Mouse (Mus musculus) liver, embryonic 13.5 days (tissue): Measurements from ENCODE around the gene Ice1. TPM values are rescaled to one million over a fixed set of nuclear protein-coding genes. Genes with fewer than 3 reads are reported as not detected.

Experiments used
- ATAC-seq: fragments of 200-750 bp; cut with Nextera tagmentation; 2 replicates; pipeline ENCODE4 v1.8.0; 2017; ENCODE audit warnings: low read depth, mild to moderate bottlenecking, moderate number of reproducible peaks, moderate library complexity
- DNase-seq: peaks from one replicate; pipeline ENCODE4 v3.0.0; 2022
- H3K27ac ChIP-seq: fragments of 300-500 bp; sonication (generic); 2 replicates; pipeline ENCODE4 v1.5.1; 2015; ENCODE audit warnings: moderate library complexity, mild to moderate bottlenecking, inconsistent platforms
- H3K27me3 ChIP-seq: fragments of 300-500 bp; sonication (generic); 2 replicates; pipeline ENCODE4 v1.6.1; 2015; ENCODE audit warnings: mild to moderate bottlenecking, inconsistent platforms
- H3K36me3 ChIP-seq: fragments of 300-500 bp; sonication (generic); 2 replicates; pipeline ENCODE4 v1.6.1; 2015; ENCODE audit warnings: mild to moderate bottlenecking, inconsistent platforms
- H3K4me1 ChIP-seq: fragments of 300-500 bp; sonication (generic); replicated peaks from 2 replicates; pipeline ENCODE4 v1.6.1; 2015; ENCODE audit warnings: inconsistent platforms
- H3K4me2 ChIP-seq: fragments of 300-500 bp; sonication (generic); 2 replicates; pipeline ENCODE4 v1.6.1; 2015; ENCODE audit warnings: inconsistent platforms, mild to moderate bottlenecking, moderate library complexity
- H3K4me3 ChIP-seq: fragments of 300-500 bp; sonication (generic); replicated peaks from 2 replicates; pipeline ENCODE4 v1.5.1; 2015; ENCODE audit warnings: mild to moderate bottlenecking, inconsistent platforms
- H3K9ac ChIP-seq: fragments of 300-500 bp; sonication (generic); 2 replicates; pipeline ENCODE4 v1.6.1; 2015; ENCODE audit warnings: mild to moderate bottlenecking, inconsistent platforms
- H3K9me3 ChIP-seq: fragments of 300-500 bp; sonication (generic); replicated peaks from 2 replicates; pipeline ENCODE4 v1.6.1; 2016; ENCODE audit warnings: inconsistent platforms
- WGBS: fragments of 180-500 bp; shearing (Covaris S2); methylation state at CpG from one replicate; pipeline ENCODE4 v1.1.7; 2015; ENCODE audit not compliant: insufficient replicate concordance; 5-methylcytosine and 5-hydroxymethylcytosine counted together
- polyA plus RNA-seq: library from polyadenylated mRNA; unstranded; fragments of >200 nt; fragmentation: Nextera tagmentation; extraction: Ambion mirVana; gene quantifications from 2 replicates; pipeline ENCODE4 v1.2.1, GENCODE M21; 2015

The Ice1 gene
- polyA plus RNA-seq, 1 experiment from 2014 or later, result 4.9 TPM

DNA sequence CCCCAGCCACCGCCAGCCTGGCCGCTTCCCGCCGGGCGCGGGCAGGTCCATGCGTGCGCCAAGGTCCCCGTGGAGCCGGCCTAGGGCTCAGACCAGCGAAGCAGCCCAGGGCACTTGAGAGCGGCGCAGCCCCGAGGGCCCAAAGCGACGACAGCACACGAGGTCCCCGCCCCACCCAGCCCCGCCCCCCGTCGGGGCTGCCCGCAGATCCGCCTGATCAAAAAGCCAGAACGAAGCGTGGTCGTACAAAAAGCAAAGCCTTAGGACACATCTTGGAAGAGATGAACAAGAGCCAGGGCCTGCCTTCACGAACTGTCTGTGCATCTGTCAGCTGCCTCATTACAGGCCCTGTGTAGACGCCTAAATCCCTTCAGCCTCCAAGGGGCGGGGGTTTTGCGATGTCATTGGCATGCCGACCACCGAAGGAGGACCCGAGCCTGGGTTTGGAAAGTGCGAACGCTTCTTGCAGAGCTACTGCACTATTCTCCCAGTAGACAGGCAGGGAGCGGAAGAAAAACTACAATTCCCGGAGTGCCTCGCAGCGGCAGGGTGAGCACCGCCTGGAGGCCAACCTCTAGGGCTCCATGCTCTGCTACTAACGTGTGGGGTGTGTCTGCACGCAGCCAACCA lies 343 bp upstream of the Ice1 start:
- H3K4me2 ChIP-seq, result peak overlapping the region; percentile 83
- ATAC-seq (peak; percentile 93), DNase-seq (peak; percentile 79)
- H3K27ac ChIP-seq, result peak overlapping the region; percentile 72
- WGBS, result under 1% methylated on average over 34 of the region's 42 CpGs
- peak overlapping the region; percentile 82 for H3K4me3 ChIP-seq
- no peaks in the 10 kb centered on the region for H3K27me3 ChIP-seq
- peak overlapping the region; percentile 86 for H3K9ac ChIP-seq
- peaks cover 42% of the 10 kb centered on the region for H3K4me1 ChIP-seq
- H3K9me3 ChIP-seq, result no peaks in the 10 kb centered on the region
- H3K36me3 ChIP-seq, result no peaks in the 10 kb centered on the region

DNA sequence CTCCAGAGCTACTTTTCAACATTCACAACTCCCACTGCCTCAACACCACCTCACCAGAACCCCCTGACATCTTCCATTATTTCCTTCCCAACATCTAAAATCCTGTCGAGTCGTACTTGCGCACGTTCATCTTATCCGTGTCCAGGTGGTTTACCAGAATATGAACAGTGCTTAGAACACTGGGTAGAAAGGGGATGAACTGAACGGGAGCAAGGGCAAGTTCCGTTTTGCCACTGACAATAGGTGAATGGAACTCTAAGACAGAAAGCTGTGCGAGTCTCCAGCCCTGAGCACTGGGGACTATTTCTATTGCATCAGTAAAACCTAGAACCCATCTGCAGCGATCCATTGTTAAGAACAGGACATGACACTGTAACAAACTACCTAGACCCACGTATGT lies 728 bp downstream of the Ice1 start:
- no peak overlapping the region for H3K27ac ChIP-seq
- H3K27me3 ChIP-seq, result no peaks in the 10 kb centered on the region
- peak overlapping the region; percentile 86 for H3K9ac ChIP-seq
- DNase-seq, result no peak
- H3K4me1 ChIP-seq, result peaks cover 42% of the 10 kb centered on the region
- H3K9me3 ChIP-seq, result no peaks in the 10 kb centered on the region
- no peaks in the 10 kb centered on the region for H3K36me3 ChIP-seq
- ATAC-seq, result no peak
- H3K4me3 ChIP-seq, result peak overlapping the region; percentile 82
- H3K4me2 ChIP-seq, result peak overlapping the region; percentile 83
- 12% methylated on average over 10 of the region's 10 CpGs for WGBS

DNA sequence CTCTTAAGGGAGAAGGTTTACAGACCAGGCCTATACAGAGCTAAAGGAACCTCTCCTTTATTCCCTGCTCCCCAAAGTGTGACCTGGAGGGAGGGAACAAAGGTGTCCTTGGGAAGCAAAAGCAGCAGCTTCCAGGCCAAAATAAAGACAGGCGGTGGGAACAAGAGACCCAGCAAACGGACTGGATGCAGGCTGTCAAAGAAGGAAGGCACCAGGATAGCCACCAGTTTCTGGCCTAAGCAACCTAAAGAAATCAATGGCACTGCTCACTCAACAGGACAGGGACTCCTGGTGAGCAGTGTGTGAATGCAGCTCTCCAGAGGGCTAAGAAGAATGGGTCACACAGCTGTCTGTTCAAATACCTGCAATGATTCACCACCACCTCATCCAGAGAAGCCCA lies 1.8 kb downstream of the Ice1 start:
- Histone ChIP-seq H3K4me3 (no peak overlapping the region), H3K9me3 (no peaks in the 10 kb centered on the region), H3K9ac (no peak overlapping the region), H3K4me2 (peak overlapping the region; percentile 83), H3K27me3 (no peaks in the 10 kb centered on the region), H3K27ac (no peak overlapping the region), H3K36me3 (no peaks in the 10 kb centered on the region), H3K4me1 (peaks cover 42% of the 10 kb centered on the region)
- WGBS, result 73% methylated on average over 2 of the region's 2 CpGs
- no peak for DNase-seq
- no peak for ATAC-seq

DNA sequence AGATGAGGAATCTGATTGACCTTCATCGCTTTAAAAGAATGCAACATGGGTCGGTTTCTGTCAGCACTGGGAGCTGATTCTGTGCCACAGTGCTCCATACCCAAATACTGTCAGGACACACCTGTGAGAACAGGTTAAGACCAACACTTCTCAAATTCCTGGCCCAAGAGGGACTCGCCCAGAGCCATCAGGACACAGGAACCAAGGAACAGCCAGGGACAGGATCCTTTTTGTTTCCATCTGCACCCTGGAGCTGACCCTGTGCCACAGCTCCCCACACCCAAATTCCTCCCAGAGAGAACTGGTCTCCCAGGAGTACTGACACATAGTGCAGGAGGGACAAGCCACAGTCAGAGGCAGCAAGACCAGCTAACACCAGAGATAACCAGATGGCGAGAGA lies 11.0 kb downstream of the Ice1 start:
- Histone ChIP-seq H3K4me1 (peaks cover 18% of the 10 kb centered on the region), H3K4me2 (no peak overlapping the region), H3K9me3 (no peaks in the 10 kb centered on the region), H3K36me3 (peaks cover 16% of the 10 kb centered on the region), H3K9ac (no peak overlapping the region), H3K4me3 (no peak overlapping the region), H3K27ac (no peak overlapping the region), H3K27me3 (no peaks in the 10 kb centered on the region)
- no peak for ATAC-seq
- DNase-seq, result no peak
- 68% methylated on average over 4 of the region's 4 CpGs for WGBS

DNA sequence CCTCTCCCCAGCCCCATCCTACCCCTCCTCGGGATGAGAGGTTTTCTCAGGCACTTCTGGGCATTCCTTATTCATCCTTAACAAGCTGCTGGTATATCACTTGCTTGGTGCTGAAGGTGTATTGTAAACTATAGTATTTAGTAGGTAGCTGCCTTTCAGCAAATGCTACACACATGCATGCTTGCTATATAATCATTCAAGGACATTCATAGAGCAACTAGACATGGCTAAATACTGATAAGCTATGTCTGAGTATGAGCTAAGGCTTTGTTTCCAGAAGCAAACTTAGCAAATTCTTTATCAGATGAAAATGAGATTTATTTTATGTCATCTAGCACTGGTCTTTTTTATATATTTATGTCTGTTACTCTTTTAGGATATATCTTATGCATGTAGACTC lies 11.8 kb downstream of the Ice1 start:
- no peak overlapping the region for H3K9ac ChIP-seq
- peaks cover 18% of the 10 kb centered on the region for H3K4me1 ChIP-seq
- WGBS, result 43% methylated on average over 1 of the region's 1 CpGs
- no peaks in the 10 kb centered on the region for H3K9me3 ChIP-seq
- no peak for DNase-seq
- no peaks in the 10 kb centered on the region for H3K27me3 ChIP-seq
- H3K27ac ChIP-seq, result no peak overlapping the region
- H3K4me3 ChIP-seq, result no peak overlapping the region
- peak; percentile 55 for ATAC-seq
- no peak overlapping the region for H3K4me2 ChIP-seq
- peaks cover 18% of the 10 kb centered on the region for H3K36me3 ChIP-seq

DNA sequence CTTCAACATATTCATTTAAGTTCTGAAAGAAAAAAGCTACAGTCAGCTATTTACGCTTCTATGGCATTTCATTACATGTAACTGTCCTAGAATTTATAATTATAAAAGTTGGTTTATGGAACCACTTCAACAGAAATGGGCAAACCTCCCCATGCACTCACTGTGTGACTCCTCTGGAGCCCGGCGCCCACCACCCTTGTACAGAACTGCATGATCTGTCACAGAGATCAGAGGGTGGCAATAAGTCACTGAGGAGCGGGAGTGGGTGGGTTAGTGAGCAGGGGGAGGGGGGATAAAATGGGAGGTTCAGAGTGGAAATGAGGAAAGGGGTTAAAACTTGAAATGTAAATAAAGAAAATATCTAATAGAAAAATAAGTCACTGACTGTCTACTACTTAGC lies 13.0 kb downstream of the Ice1 start:
- no peaks in the 10 kb centered on the region for H3K27me3 ChIP-seq
- H3K4me2 ChIP-seq, result no peak overlapping the region
- WGBS, result 77% methylated on average over 4 of the region's 4 CpGs
- DNase-seq (no peak), ATAC-seq (no peak)
- no peak overlapping the region for H3K4me3 ChIP-seq
- no peaks in the 10 kb centered on the region for H3K9me3 ChIP-seq
- no peak overlapping the region for H3K9ac ChIP-seq
- H3K27ac ChIP-seq, result no peak overlapping the region
- H3K36me3 ChIP-seq, result peaks cover 29% of the 10 kb centered on the region
- peaks cover 18% of the 10 kb centered on the region for H3K4me1 ChIP-seq

DNA sequence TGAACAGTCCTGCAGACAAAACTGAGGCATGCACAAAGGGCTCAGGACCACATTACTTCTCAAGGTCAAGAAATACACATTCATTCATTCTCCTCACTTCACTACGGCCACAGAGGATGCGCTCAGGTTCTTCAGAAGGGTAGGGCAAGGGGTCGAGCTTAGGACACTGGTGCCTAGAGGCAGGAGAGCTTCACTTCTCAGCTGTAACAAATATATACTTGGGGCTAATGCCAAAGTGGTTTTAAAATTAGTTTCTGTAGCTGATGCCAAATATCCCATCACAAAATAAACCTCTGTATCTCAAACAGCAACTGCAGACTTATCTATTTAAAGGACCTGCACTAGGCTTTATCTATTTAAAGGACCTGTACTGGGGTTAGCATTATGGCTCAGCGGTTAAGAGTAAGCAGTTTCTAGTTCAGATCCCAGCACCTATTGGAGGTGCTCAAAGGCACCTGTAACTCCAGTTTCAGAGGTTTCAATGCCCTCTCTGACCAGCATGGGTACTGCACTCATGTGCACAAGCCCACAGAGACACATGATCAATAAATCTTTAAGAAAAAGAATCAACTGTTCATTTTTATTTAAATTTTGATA lies 14.9 kb downstream of the Ice1 start:
- DNase-seq (no peak), ATAC-seq (0 out of 2 replicates have a peak, but pooled peaks have one; percentile 26)
- no peaks in the 10 kb centered on the region for H3K9me3 ChIP-seq
- no peak overlapping the region for H3K4me2 ChIP-seq
- H3K27ac ChIP-seq, result no peak overlapping the region
- no peak overlapping the region for H3K4me3 ChIP-seq
- peaks cover 18% of the 10 kb centered on the region for H3K4me1 ChIP-seq
- no peak overlapping the region for H3K9ac ChIP-seq
- WGBS, result 70% methylated on average over 4 of the region's 4 CpGs
- peaks cover 46% of the 10 kb centered on the region for H3K36me3 ChIP-seq
- no peaks in the 10 kb centered on the region for H3K27me3 ChIP-seq

DNA sequence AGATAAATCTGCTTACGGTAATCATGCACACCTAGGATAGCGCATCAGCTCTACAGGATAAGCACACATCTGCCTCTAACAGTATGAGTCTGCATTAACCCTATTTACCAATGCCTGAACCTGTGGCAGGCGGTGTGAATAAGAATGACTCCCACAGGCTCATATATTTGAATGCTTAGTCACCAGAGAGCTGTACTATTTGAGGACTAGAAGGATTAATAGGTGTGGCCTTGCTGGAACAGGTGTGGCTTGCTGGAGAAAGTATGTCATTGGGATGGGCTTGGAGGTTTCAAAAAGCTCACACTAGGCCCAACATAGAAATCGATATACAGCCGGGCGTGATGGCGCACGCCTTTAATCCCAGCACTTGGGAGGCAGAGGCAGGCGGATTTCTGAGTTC lies 15.9 kb downstream of the Ice1 start:
- Histone ChIP-seq H3K4me3 (no peak overlapping the region), H3K9ac (no peak overlapping the region), H3K4me1 (peaks cover 17% of the 10 kb centered on the region), H3K27me3 (no peaks in the 10 kb centered on the region), H3K4me2 (no peak overlapping the region), H3K9me3 (no peaks in the 10 kb centered on the region), H3K27ac (no peak overlapping the region), H3K36me3 (peaks cover 55% of the 10 kb centered on the region)
- WGBS, result 90% methylated on average over 9 of the region's 9 CpGs
- no peak for ATAC-seq
- DNase-seq, result no peak

DNA sequence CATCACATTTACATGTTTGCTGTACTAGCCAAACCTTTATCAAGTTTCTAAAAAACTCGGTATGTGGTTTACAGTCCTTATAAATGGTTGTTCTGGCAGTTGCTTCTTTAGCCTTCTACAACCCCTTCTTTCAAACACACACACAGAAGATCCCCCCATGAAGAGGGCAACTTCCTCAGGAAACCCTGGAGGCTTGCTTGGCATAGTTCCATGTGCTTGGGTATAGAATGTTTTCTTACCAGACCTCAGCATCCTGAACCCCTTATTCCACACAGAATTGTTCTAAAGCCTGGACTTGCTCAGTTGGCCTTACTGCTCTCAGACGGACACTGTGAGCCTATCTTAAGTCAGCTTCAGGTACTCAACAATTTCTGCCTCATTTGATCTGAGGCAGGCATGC lies 24.6 kb downstream of the Ice1 start:
- no peak overlapping the region for H3K27ac ChIP-seq
- no peak overlapping the region for H3K4me2 ChIP-seq
- peaks cover 79% of the 10 kb centered on the region for H3K36me3 ChIP-seq
- WGBS, result 62% methylated on average over 2 of the region's 2 CpGs
- DNase-seq (no peak), ATAC-seq (no peak)
- no peaks in the 10 kb centered on the region for H3K4me1 ChIP-seq
- H3K9ac ChIP-seq, result no peak overlapping the region
- no peaks in the 10 kb centered on the region for H3K27me3 ChIP-seq
- no peak overlapping the region for H3K4me3 ChIP-seq
- H3K9me3 ChIP-seq, result no peaks in the 10 kb centered on the region

DNA sequence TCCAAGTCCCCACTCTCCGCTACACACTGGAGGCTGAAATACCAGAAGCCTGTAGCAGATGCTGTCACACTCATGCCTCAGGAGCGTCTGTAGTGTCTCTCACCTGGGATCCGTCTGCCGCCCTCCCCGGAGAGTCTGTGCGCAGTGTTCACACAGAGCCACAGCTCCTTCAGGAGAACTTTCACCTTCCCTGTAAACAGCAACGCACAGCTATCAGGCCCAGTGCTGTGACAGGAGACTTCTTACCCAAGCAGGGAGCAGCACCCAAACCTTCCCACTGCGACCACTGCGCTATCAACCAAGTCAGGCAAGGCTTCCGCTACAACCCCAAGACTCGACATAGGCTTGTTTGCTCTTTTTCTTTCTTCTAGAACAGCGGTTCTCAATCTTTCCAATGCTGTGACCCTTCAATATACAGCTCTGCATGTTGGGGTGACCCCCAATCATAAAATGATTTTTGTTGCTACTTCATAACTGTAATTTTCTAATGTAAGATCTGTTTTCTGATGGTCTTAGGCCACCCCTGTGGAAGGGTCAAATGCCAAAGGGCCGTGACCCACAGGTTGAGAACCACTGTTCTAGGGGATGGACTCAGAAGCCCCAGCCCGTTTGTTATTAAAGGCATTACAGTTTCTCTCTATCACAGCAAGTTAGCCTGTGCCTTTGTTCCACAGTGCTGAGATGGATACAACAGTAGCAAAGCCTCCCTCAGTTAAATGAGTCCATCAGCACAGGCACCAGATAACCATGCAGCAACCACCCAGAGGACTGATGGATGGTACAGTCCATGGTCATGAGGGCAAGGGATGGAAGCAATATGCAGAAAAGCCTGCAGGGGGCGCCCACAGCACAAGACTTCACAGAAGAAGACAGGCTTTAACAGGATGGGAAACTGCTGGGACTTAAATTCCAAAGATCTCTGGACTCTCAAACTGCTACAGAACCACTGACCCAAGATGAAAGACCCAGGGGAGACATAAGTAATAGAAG lies 26.7 kb downstream of the Ice1 start:
- Histone ChIP-seq H3K9ac (no peak overlapping the region), H3K4me1 (no peaks in the 10 kb centered on the region), H3K4me2 (no peak overlapping the region), H3K27ac (no peak overlapping the region), H3K4me3 (no peak overlapping the region), H3K27me3 (no peaks in the 10 kb centered on the region), H3K36me3 (peaks cover 79% of the 10 kb centered on the region), H3K9me3 (no peaks in the 10 kb centered on the region)
- no peak; the same call in 1 of the 2 replicates for ATAC-seq
- 78% methylated on average over 15 of the region's 15 CpGs for WGBS
- DNase-seq, result peak; percentile 34

DNA sequence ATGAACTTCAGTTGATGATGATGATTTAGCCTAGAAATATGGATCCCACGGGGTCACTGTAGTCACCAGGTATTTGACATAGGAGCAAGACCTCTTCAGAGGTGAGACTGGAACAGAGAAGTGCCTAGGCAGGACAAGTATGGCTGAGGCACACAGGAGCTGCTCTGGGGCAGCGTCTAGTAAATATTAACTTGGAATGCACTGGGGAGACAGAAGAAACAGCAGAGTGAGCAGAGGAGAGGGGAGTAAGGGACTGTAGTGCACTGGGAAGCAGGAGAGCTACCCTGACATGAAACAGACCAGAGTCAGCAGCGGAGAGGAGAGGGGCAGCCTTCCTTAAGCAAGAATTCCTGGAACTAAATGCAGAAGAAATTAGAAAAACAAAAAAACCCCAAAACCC lies 27.8 kb downstream of the Ice1 start:
- H3K4me1 ChIP-seq, result no peaks in the 10 kb centered on the region
- no peak for ATAC-seq
- no peaks in the 10 kb centered on the region for H3K27me3 ChIP-seq
- H3K4me3 ChIP-seq, result no peak overlapping the region
- DNase-seq, result no peak
- WGBS, result 71% methylated on average over 3 of the region's 3 CpGs
- H3K9me3 ChIP-seq, result no peaks in the 10 kb centered on the region
- no peak overlapping the region for H3K27ac ChIP-seq
- H3K36me3 ChIP-seq, result peaks cover 79% of the 10 kb centered on the region
- no peak overlapping the region for H3K4me2 ChIP-seq
- no peak overlapping the region for H3K9ac ChIP-seq
